Mouse (Mus musculus): Measurements from ENCODE around the gene Nek7. TPM values are rescaled to one million over a fixed set of nuclear protein-coding genes. Genes with fewer than 3 reads are reported as not detected.

The Nek7 gene
- total RNA-seq (2021) = 10 to 100 TPM; 49.2 to 52.8 TPM
- polyA plus RNA-seq (2012; rRNA removed) = 6.3 TPM in 2 replicates
- long read RNA-seq, full-length matches to known transcripts = 42 of 47 reads
- long read RNA-seq, partial matches to known transcripts = 2 of 47 reads
- long read RNA-seq, other reads (novel, unspliced or antisense) = 3 of 47 reads

- peak; percentile 56 for DNase-seq
These were observed at the start of gene Nek7 for GRCm38 (mm10) chr1:138619996-138620461. Gene Nek7, minus strand, starts transcription at chr1:138620141.

GRCm38 (mm10) chr1:138662342-138662741, 42.4 kb upstream of the Nek7 start:
- no peak for DNase-seq

GRCm38 (mm10) chr1:138654212-138654611, 34.3 kb upstream of the Nek7 start:
- no peak for DNase-seq

GRCm38 (mm10) chr1:138644991-138645390, 25.1 kb upstream of the Nek7 start:
- DNase-seq = no peak

GRCm38 (mm10) chr1:138643306-138643830, 23.4 kb upstream of the Nek7 start:
- no peak for DNase-seq

- DNase-seq = no peak
These were observed 21.1 kb upstream of the Nek7 start for GRCm38 (mm10) chr1:138640934-138641461.

GRCm38 (mm10) chr1:138637850-138638249, 17.9 kb upstream of the Nek7 start:
- no peak for DNase-seq

GRCm38 (mm10) chr1:138634561-138634960, 14.6 kb upstream of the Nek7 start:
- no peak for DNase-seq

GRCm38 (mm10) chr1:138628919-138629318, 9.0 kb upstream of the Nek7 start:
- DNase-seq = no peak

GRCm38 (mm10) chr1:138628486-138628885, 8.5 kb upstream of the Nek7 start:
- DNase-seq = no peak

GRCm38 (mm10) chr1:138627804-138628203, 7.9 kb upstream of the Nek7 start:
- no peak for DNase-seq

- no peak for DNase-seq
These were observed 6.3 kb upstream of the Nek7 start for GRCm38 (mm10) chr1:138626288-138626687.

- DNase-seq = no peak
These were observed 3.9 kb upstream of the Nek7 start for GRCm38 (mm10) chr1:138623870-138624269.

GRCm38 (mm10) chr1:138622831-138623230, 2.9 kb upstream of the Nek7 start:
- no peak for DNase-seq

GRCm38 (mm10) chr1:138622431-138622830, 2.5 kb upstream of the Nek7 start:
- peak; percentile 69 for DNase-seq

GRCm38 (mm10) chr1:138619114-138619971, 598 bp downstream of the Nek7 start:
- peak; percentile 98 for DNase-seq

GRCm38 (mm10) chr1:138618012-138618354, 2.0 kb downstream of the Nek7 start:
- DNase-seq = peak; percentile 95

GRCm38 (mm10) chr1:138617279-138618011, 2.5 kb downstream of the Nek7 start:
- no peak for DNase-seq

- DNase-seq = no peak
These were observed 4.6 kb downstream of the Nek7 start for GRCm38 (mm10) chr1:138615388-138615787.

GRCm38 (mm10) chr1:138614552-138615287, 5.2 kb downstream of the Nek7 start:
- DNase-seq = no peak

- DNase-seq = no peak
These were observed 7.8 kb downstream of the Nek7 start for GRCm38 (mm10) chr1:138612177-138612576.

GRCm38 (mm10) chr1:138609176-138609575, 10.8 kb downstream of the Nek7 start:
- DNase-seq = no peak

Measured in adrenal gland, adult 2 months (tissue).